Mouse (Mus musculus) embryonic facial prominence, embryonic 14.5 days (tissue): ENCODE measurements around the gene H13. TPM values are rescaled to one million over a fixed set of nuclear protein-coding genes. Genes with fewer than 3 reads are reported as not detected.

Source experiments
- ATAC-seq: fragments of 200-750 bp; cut with Nextera tagmentation; 2 replicates; pipeline ENCODE4 v1.8.0; 2017; ENCODE audit warnings: low read depth, moderate number of reproducible peaks, moderate TSS enrichment
- DNase-seq: peaks from one replicate; pipeline ENCODE4 v3.0.0-alpha.2; 2015; ENCODE audit warnings: low spot score
- H3K27ac ChIP-seq: fragments of 300-500 bp; sonication (generic); replicated peaks from 2 replicates; pipeline ENCODE4 v1.5.1; 2014; ENCODE audit warnings: low read depth, mild to moderate bottlenecking, low read length, moderate library complexity
- H3K27me3 ChIP-seq: fragments of 300-500 bp; sonication (generic); replicated peaks from 2 replicates; pipeline ENCODE4 v1.6.1; 2014; ENCODE audit warnings: low read length; ENCODE audit not compliant: control insufficient read depth, insufficient read depth
- H3K36me3 ChIP-seq: fragments of 300-500 bp; sonication (generic); 2 replicates; pipeline ENCODE4 v1.6.1; 2014; ENCODE audit warnings: low read length, mixed read lengths; ENCODE audit not compliant: control insufficient read depth, insufficient read depth
- H3K4me1 ChIP-seq: fragments of 300-500 bp; sonication (generic); 2 replicates; pipeline ENCODE4 v1.6.1; 2014; ENCODE audit warnings: antibody characterized with exemption, low read length; ENCODE audit not compliant: control insufficient read depth, insufficient read depth
- H3K4me2 ChIP-seq: fragments of 300-500 bp; sonication (generic); 2 replicates; pipeline ENCODE4 v1.6.1; 2014; ENCODE audit warnings: low read depth, mild to moderate bottlenecking, low read length, moderate library complexity, mixed read lengths
- H3K4me3 ChIP-seq: fragments of 300-500 bp; sonication (generic); 2 replicates; pipeline ENCODE4 v1.5.1; 2014; ENCODE audit warnings: low read depth, mild to moderate bottlenecking, low read length
- H3K9ac ChIP-seq: fragments of 300-500 bp; sonication (generic); 2 replicates; pipeline ENCODE4 v1.6.1; 2014; ENCODE audit warnings: low read depth, mild to moderate bottlenecking, low read length, moderate library complexity, mixed read lengths
- H3K9me3 ChIP-seq: fragments of 300-500 bp; sonication (generic); 2 replicates; pipeline ENCODE4 v1.6.1; 2016; ENCODE audit warnings: low read length; ENCODE audit not compliant: control insufficient read depth
- WGBS: fragments of 180-500 bp; shearing (Covaris S2); extraction: QIAGEN DNeasy Blood & Tissue Kit; methylation state at CpG from one replicate; pipeline ENCODE4 v1.1.7; 2014; 5-methylcytosine and 5-hydroxymethylcytosine counted together
- polyA plus RNA-seq: library from polyadenylated mRNA; unstranded; fragments of >200 nt; fragmentation: Nextera tagmentation; extraction: Ambion mirVana; gene quantifications from 2 replicates; pipeline ENCODE4 v1.2.1, GENCODE M21; 2014

Gene H13
- polyA plus RNA-seq, 1 experiment from 2014 or later = 122 TPM

DNA sequence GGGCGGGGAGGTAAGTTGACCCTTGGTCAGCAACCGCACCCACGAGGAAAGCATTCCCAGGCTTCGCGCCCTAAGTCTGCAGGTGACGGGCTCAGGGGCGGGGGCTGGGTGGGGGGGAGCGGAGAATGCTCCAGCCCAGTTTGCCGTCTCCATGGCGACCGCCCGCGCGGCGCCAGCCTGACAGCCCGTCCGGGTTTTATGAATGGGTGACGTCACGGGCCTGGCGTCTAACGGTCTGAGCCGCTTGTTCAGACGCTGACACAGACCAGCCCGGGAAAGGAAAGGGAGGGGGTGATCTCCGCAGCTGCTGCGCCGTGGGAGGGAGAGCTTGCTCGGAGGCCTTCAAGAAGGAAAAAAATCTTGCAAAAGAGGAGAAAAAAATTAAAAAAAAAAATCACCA is 65.7 kb downstream of the H13 start:
- under 1% methylated on average over 23 of the region's 28 CpGs for WGBS
- Histone ChIP-seq H3K27me3 (no peaks in the 10 kb centered on the region), H3K9ac (peak overlapping the region; percentile 50), H3K4me3 (peak overlapping the region; percentile 83), H3K4me2 (peak overlapping the region; percentile 80), H3K4me1 (peaks cover 33% of the 10 kb centered on the region), H3K36me3 (peaks cover 5% of the 10 kb centered on the region; the same call in 1 of the 2 replicates), H3K27ac (peak overlapping the region; percentile 92), H3K9me3 (no peaks in the 10 kb centered on the region)
- ATAC-seq (peak; percentile 85), DNase-seq (peak; percentile 99)

DNA sequence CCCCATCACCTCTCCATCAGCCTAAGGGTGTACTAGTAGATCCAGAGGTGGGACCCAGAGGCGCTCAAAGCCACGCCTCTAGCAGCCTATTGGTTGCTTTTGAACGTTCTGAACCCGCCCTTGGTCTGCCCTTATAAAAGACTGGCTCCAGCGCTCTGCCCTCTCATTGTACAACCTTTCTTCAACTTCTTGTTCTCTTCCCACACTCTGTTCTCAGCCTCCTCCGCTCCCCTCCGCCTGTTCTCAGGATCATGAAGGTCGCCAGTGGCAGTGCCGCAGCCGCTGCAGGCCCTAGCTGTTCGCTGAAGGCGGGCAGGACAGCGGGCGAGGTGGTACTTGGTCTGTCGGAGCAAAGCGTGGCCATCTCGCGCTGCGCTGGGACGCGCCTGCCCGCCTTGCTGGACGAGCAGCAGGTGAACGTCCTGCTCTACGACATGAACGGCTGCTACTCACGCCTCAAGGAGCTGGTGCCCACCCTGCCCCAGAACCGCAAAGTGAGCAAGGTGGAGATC is 66.9 kb downstream of the H13 start, which contains the start of gene Id1:
Gene Id1, plus strand, starts transcription at position 162 of the 512 bp plus-strand sequence.
- peaks cover 37% of the 10 kb centered on the region for H3K4me1 ChIP-seq
- WGBS = under 1% methylated on average over 28 of the region's 28 CpGs
- H3K27ac ChIP-seq = peak within 1 kb of the TSS; percentile 92
- DNase-seq (peak; percentile 98), ATAC-seq (peak; percentile 76)
- no peaks in the 10 kb centered on the region for H3K9me3 ChIP-seq
- H3K9ac ChIP-seq = peak within 1 kb of the TSS; percentile 95
- H3K4me3 ChIP-seq = peak within 1 kb of the TSS; percentile 83
- H3K36me3 ChIP-seq = peaks cover 5% of the 10 kb centered on the region; the same call in 1 of the 2 replicates
- H3K4me2 ChIP-seq = peak within 1 kb of the TSS; percentile 80
- no peaks in the 10 kb centered on the region for H3K27me3 ChIP-seq

DNA sequence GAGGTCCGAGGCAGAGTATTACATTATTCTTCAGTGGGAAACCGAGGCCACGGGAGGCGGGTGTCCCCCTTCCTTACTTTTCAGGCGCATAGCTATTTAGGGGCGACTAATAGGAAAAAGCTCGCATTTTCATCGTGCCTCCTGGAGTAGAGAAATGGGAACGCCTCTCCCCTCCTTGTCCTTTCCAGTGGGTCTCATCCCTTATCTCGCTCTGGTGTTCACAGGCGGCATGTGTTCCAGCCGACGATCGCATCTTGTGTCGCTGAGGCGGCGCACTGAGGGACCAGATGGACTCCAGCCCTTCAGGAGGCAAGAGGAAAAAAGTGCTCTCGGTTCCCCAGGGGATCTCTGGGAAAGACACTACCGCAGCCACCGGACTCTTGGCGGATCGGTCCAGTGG is 67.5 kb downstream of the H13 start:
- 0% methylated on average over 22 of the region's 22 CpGs for WGBS
- no peak for DNase-seq
- no peaks in the 10 kb centered on the region for H3K9me3 ChIP-seq
- H3K4me1 ChIP-seq = peaks cover 43% of the 10 kb centered on the region
- peak overlapping the region; percentile 83 for H3K4me3 ChIP-seq
- peak overlapping the region; percentile 95 for H3K9ac ChIP-seq
- H3K27ac ChIP-seq = peak overlapping the region; percentile 92
- peaks cover 5% of the 10 kb centered on the region; the same call in 1 of the 2 replicates for H3K36me3 ChIP-seq
- peak overlapping the region; percentile 80 for H3K4me2 ChIP-seq
- no peaks in the 10 kb centered on the region for H3K27me3 ChIP-seq
- ATAC-seq = no peak

DNA sequence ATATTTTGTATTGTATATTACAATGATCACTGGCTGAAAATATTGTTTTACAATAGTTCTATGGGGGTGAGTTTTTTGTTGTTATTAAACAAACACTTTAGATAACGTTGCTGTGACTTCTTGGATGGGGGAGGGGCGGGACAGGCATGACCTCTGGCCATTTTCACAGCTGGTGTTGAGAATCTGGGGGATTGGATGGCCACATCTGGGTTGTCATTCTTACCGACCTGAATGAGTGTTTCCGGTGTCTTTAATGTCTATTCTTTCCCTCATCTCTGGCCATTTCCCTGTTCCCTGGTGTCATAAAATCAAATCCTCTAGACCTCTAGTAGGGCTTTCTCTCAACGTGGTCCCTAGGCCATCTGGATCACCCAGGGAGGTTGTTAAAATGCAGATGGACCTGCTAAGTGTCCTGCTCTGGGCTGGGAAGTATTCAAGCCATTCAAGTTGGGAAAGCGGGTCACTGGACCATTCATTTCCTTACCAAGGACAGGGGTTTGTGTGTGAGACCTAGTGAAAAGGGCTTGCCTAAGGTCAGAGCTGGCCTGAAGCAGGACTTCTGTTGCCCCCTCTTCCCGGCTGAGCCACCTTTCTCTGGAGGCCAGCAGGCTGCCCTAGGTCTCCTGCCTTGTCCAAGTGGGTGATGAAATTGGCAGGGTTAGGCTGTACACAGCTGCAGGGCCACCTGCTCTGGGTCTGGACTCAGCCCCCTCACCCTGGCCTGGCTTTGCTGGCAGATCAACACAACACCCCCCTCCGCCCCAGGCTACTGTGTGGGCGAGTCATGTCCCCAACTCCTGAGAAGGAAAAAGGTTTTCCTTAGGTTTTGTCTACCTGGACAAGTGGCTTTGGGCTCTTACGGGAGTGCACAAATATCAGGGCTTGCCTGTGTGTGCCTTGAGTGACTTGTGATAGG is 68.3 kb downstream of the H13 start:
- Histone ChIP-seq H3K4me2 (peak overlapping the region; percentile 80), H3K36me3 (peaks cover 5% of the 10 kb centered on the region; the same call in 1 of the 2 replicates), H3K9me3 (no peaks in the 10 kb centered on the region), H3K4me3 (peak overlapping the region; percentile 83), H3K4me1 (peaks cover 49% of the 10 kb centered on the region), H3K27ac (peak overlapping the region; percentile 92), H3K27me3 (no peaks in the 10 kb centered on the region), H3K9ac (peak overlapping the region; percentile 95)
- DNase-seq (no peak), ATAC-seq (no peak)
- 6% methylated on average over 10 of the region's 10 CpGs for WGBS

DNA sequence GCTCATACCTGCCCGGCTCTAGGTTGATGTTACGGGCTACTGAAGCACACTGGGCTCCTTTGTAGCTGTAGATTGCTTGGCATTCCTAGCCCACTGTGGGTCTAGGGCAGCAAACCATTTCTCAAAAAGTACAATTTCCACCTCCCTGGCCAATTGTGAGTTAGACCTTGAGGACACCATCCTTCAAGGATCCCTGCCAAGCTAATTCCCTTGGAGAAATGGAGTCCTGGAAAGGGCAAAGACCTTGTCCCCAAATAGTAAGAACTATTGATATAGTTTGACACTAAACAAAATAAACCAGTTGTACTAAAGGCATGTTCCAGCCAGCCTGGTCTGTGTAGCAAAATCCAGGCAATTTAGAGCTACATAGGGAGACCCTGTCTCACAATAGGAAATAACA is 69.1 kb downstream of the H13 start:
- H3K4me3 ChIP-seq = peak overlapping the region; percentile 83
- ATAC-seq = no peak
- WGBS = 33% methylated on average over 2 of the region's 2 CpGs
- H3K9ac ChIP-seq = peak overlapping the region; percentile 95
- H3K27ac ChIP-seq = peak overlapping the region; percentile 92
- no peaks in the 10 kb centered on the region for H3K27me3 ChIP-seq
- H3K36me3 ChIP-seq = peaks cover 5% of the 10 kb centered on the region; the same call in 1 of the 2 replicates
- no peak for DNase-seq
- peak overlapping the region; percentile 80 for H3K4me2 ChIP-seq
- peaks cover 49% of the 10 kb centered on the region for H3K4me1 ChIP-seq
- no peaks in the 10 kb centered on the region for H3K9me3 ChIP-seq

DNA sequence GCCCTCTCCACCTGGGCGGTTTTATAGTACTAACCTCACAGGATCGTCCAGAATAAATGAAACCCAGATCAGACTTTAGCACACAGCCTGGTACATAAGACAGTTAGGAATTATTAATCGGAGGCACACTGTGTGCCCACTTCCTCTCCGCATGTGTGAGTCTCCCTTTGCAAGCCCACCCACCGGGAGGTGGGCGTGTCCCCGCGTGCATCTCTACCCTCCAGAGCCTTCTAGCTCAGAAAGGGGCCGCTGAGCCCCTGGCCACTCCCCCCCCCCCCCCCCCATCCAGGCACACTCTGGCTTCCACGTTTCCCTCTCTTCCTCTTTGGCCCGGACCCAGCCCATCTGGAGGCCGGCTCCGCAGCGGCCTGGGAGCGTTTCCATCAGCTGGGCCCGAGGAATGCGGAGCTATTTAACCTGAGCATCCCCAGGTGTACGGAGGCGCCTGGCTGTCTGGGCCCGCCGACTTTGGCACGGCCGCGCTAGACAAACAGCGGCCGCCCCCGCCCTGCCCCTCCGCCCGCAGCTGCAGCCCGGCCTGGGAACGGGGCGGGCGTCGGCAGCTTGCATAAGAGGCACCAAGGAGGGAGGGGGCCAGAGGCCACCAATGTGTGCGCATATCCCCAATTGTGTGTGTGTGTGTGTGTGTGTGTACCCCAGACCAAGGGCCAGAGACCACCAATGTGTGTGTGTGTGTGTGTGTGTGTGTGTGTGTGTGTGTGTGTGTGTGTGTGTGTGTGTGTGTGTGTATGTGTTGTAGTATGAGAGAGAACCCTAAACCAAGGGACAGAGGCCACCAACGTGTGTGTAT is 70.0 kb downstream of the H13 start:
- peak overlapping the region; percentile 92 for H3K27ac ChIP-seq
- peaks cover 47% of the 10 kb centered on the region for H3K4me1 ChIP-seq

DNA sequence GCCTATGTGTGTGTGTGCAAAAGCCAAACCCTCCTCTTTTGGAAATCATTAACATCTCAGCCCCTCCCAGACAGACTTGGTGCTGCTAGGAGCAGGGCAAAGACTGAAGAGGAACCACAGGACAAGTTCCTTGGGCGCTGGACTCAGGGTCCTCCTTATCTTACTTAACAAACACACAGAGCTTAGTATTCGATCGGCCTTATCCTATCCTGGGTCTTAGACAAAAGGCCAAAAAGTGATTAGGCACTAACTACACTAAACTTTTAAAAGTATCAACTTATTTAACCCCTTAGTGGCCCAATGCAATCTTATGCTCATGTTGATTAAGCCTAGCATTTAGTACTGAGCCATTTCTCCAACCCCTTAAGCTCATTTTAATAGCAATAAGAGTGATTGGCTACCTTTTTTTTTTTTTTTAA is 70.6 kb downstream of the H13 start:
- H3K9me3 ChIP-seq = no peaks in the 10 kb centered on the region
- 12% methylated on average over 3 of the region's 3 CpGs for WGBS
- peaks cover 5% of the 10 kb centered on the region; the same call in 1 of the 2 replicates for H3K36me3 ChIP-seq
- H3K4me1 ChIP-seq = peaks cover 41% of the 10 kb centered on the region
- H3K4me2 ChIP-seq = peak overlapping the region; percentile 80
- peak overlapping the region; percentile 95; the same call in 1 of the 2 replicates for H3K9ac ChIP-seq
- H3K27ac ChIP-seq = peak overlapping the region; percentile 92
- peak; percentile 78 for DNase-seq
- H3K4me3 ChIP-seq = peak overlapping the region; percentile 83; the same call in 1 of the 2 replicates
- ATAC-seq = no peak; the same call in 1 of the 2 replicates
- no peaks in the 10 kb centered on the region for H3K27me3 ChIP-seq

More for the DNA sequence above, 70.0 kb downstream of the H13 start:
- Histone ChIP-seq H3K9ac (peak overlapping the region; percentile 95), H3K36me3 (peaks cover 5% of the 10 kb centered on the region; the same call in 1 of the 2 replicates), H3K4me3 (peak overlapping the region; percentile 83), H3K27me3 (no peaks in the 10 kb centered on the region), H3K4me2 (peak overlapping the region; percentile 80), H3K9me3 (no peaks in the 10 kb centered on the region)
- under 1% methylated on average over 15 of the region's 36 CpGs for WGBS
- DNase-seq = peak; percentile 97
- ATAC-seq = peak; percentile 80

DNA sequence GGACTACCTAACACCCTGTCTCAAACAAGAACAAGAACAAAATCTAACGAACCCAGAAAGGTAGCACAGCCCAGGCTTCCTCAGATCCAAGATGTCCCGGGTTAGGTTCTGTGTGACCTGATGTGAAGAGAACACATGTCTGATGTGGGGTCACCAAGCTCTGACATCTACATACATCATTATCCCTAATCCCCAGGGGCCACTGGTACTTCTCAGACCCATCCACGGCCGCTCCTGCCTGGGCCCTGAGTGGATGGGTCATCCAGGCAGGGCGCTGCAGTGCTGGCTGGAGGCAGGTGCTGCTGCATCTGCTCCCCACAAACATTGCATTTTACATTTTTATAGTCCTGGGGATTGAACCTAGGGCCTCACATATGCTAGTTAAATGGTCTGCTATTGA is 71.2 kb downstream of the H13 start:
- peaks cover 5% of the 10 kb centered on the region; the same call in 1 of the 2 replicates for H3K36me3 ChIP-seq
- DNase-seq (no peak), ATAC-seq (no peak)
- H3K9ac ChIP-seq = 0 out of 2 replicates have a peak overlapping the region, but pooled peaks have one; percentile 95
- H3K9me3 ChIP-seq = no peaks in the 10 kb centered on the region
- H3K27ac ChIP-seq = peak overlapping the region; percentile 92
- H3K4me3 ChIP-seq = no peak overlapping the region
- no peaks in the 10 kb centered on the region for H3K27me3 ChIP-seq
- 58% methylated on average over 5 of the region's 5 CpGs for WGBS
- H3K4me1 ChIP-seq = peaks cover 39% of the 10 kb centered on the region
- no peak overlapping the region for H3K4me2 ChIP-seq
